Mouse (Mus musculus) hindbrain, embryonic 12.5 days (tissue): Measurements from ENCODE around the gene Nrtn. TPM values are rescaled to one million over a fixed set of nuclear protein-coding genes. Genes with fewer than 3 reads are reported as not detected.

Source experiments
- ATAC-seq: fragments of 200-750 bp; cut with Nextera tagmentation; 2 replicates; pipeline ENCODE4 v1.8.0; 2017; ENCODE audit warnings: moderate TSS enrichment; ENCODE audit not compliant: low FRiP score
- H3K27ac ChIP-seq: fragments of 300-500 bp; sonication (generic); 2 replicates; pipeline ENCODE4 v1.5.1; 2016; ENCODE audit warnings: mild to moderate bottlenecking
- H3K27me3 ChIP-seq: fragments of 300-500 bp; sonication (generic); 2 replicates; pipeline ENCODE4 v1.6.1; 2016; ENCODE audit warnings: mild to moderate bottlenecking
- H3K36me3 ChIP-seq: fragments of 300-500 bp; sonication (generic); 2 replicates; pipeline ENCODE4 v1.6.1; 2016; ENCODE audit warnings: mild to moderate bottlenecking
- H3K4me1 ChIP-seq: fragments of 300-500 bp; sonication (generic); 2 replicates; pipeline ENCODE4 v1.6.1; 2016
- H3K4me2 ChIP-seq: fragments of 300-500 bp; sonication (generic); replicated peaks from 2 replicates; pipeline ENCODE4 v1.6.1; 2016; ENCODE audit warnings: mild to moderate bottlenecking
- H3K4me3 ChIP-seq: fragments of 300-500 bp; sonication (generic); 2 replicates; pipeline ENCODE4 v1.5.1; 2016; ENCODE audit warnings: mild to moderate bottlenecking
- H3K9ac ChIP-seq: fragments of 300-500 bp; sonication (generic); 2 replicates; pipeline ENCODE4 v1.6.1; 2016; ENCODE audit warnings: mild to moderate bottlenecking, moderate library complexity
- H3K9me3 ChIP-seq: fragments of 300-500 bp; sonication (generic); replicated peaks from 2 replicates; pipeline ENCODE4 v1.6.1; 2016; ENCODE audit warnings: mild to moderate bottlenecking
- WGBS: fragments of 180-500 bp; shearing (Covaris S2); methylation state at CpG from one replicate; pipeline ENCODE4 v1.1.7; 2016; 5-methylcytosine and 5-hydroxymethylcytosine counted together
- polyA plus RNA-seq: library from polyadenylated mRNA; unstranded; fragments of >200 nt; fragmentation: Nextera tagmentation; extraction: Ambion mirVana; gene quantifications from 2 replicates; pipeline ENCODE4 v1.2.1, GENCODE M21; 2016

Gene Nrtn
- polyA plus RNA-seq, 1 experiment from 2014 or later = 5.1 TPM

DNA sequence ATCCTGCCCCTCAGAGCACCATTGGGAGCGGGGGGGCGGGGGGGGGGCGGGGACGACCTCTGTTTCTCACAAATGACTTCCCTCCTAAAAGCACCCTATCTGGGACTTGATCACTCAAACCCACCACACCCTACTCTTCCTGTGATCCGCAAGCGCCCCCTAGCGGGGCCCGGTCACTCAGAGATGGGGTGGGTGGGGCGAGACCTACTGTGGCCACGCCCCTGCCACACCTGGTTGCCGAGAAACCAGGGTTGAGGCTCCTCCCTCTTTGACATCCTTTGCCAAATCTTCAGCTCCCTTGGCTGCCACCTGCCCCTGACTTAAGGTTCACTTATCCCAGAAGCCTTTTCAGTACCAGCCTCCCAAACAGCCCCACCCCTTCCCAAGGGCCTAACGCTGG, 802 bp upstream of the Nrtn start:
- no peaks in the 10 kb centered on the region for H3K9me3 ChIP-seq
- no peak overlapping the region for H3K27ac ChIP-seq
- peak overlapping the region; percentile 88; the same call in 1 of the 2 replicates for H3K4me2 ChIP-seq
- H3K27me3 ChIP-seq = peaks cover 73% of the 10 kb centered on the region
- ATAC-seq = no peak
- no peaks in the 10 kb centered on the region for H3K36me3 ChIP-seq
- WGBS = 2% methylated on average over 12 of the region's 12 CpGs
- no peak overlapping the region for H3K9ac ChIP-seq
- peaks cover 33% of the 10 kb centered on the region for H3K4me1 ChIP-seq
- H3K4me3 ChIP-seq = no peak overlapping the region

- Histone ChIP-seq H3K27me3 (peaks cover 86% of the 10 kb centered on the region), H3K27ac (no peak overlapping the region), H3K4me1 (peaks cover 22% of the 10 kb centered on the region), H3K4me3 (peak overlapping the region; percentile 42), H3K9ac (peak overlapping the region; percentile 56), H3K36me3 (no peaks in the 10 kb centered on the region), H3K4me2 (peak overlapping the region; percentile 88), H3K9me3 (no peaks in the 10 kb centered on the region)
- 1% methylated on average over 51 of the region's 51 CpGs for WGBS
- ATAC-seq = peak; percentile 5
These were observed 479 bp downstream of the Nrtn start for GRCm38 (mm10) chr17:56756703-56757399.

DNA sequence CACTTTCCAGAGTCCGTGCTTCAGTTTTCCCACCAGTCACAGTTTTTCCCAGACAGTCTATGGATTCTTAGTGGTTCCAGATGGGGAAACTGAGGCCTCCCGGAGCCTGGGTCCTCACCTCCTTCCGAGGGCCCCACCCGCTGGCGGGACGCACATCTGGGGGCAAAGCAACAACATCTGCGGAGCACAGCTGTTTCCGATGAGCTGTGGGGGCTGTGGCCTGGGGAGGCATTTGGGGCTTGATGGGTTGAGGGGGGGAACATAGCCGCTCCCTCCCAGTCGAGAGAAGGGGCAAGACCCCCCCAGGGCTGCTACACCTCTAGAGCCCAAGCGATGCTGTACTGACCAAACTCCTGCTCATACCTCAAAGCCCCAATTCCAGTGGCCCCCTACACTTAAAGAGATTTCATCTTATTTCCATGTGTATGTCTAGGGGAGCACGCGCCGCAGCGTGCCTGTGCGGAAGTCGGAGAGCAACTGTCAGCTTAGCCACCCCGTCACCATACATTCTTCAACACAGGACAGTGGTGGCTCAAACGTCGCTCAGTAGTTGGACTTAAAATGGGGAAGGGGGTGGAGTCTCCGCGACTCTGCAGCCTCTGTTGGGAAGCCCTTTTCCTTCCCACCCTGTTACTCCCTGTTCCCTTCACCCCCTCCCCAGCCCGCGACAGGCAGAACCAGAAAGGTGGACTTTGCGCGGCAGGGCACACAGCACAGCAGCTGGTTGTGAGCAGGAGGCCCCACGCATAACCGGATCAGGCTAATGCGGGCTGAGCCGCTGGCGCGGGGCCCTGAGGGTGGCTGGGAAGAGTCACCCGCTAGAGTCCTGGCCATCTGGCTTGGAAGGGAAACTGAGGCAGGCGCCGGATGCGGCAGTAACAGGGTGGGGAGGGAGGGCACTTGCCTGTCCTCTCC, 2.8 kb downstream of the Nrtn start:
- H3K9me3 ChIP-seq = no peaks in the 10 kb centered on the region
- 14% methylated on average over 36 of the region's 36 CpGs for WGBS
- ATAC-seq = no peak
- no peak overlapping the region for H3K27ac ChIP-seq
- no peaks in the 10 kb centered on the region for H3K36me3 ChIP-seq
- no peak overlapping the region for H3K4me3 ChIP-seq
- H3K9ac ChIP-seq = no peak overlapping the region
- peaks cover 89% of the 10 kb centered on the region for H3K27me3 ChIP-seq
- H3K4me2 ChIP-seq = no peak overlapping the region
- H3K4me1 ChIP-seq = peaks cover 18% of the 10 kb centered on the region

GRCm38 (mm10) chr17:56753452-56753851, 3.9 kb downstream of the Nrtn start:
- WGBS = 21% methylated on average over 15 of the region's 15 CpGs

DNA sequence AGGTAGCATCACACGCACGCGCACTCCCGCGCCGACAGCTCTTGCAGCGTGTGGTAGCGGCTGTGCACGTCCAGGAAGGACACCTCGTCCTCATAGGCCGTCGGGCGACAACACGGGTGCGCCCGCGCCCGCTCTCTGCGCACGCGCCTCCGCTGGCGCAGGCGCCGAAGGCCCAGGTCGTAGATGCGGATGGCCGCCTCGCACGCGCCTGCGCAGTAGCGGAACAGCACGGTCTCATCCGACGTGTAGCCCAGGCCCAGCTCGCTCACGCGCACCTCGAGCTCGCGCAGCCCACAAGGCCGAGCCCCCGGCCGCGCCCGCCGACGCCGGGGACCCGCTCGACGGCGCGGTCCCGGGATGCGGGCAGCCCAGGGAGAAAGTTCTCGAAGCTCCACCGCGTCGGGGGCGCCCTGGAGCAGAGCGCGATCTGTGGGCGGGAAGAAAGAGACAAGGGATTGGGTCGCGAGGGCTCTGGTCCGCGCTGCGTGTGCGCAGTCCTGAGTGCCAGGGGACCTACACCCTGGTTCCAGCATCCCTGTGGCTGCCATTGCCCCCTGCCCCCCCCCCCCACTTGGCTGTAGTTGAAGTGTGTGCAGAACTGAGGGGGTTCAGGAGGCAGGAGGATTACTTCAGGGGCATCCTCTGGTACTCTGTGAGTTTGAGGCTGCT, 5.8 kb downstream of the Nrtn start:
- no peak overlapping the region for H3K27ac ChIP-seq
- H3K27me3 ChIP-seq = peaks cover 76% of the 10 kb centered on the region
- peak overlapping the region; percentile 43 for H3K4me2 ChIP-seq
- peak overlapping the region; percentile 24 for H3K4me3 ChIP-seq
- 0 out of 2 replicates have a peak overlapping the region, but pooled peaks have one; percentile 36 for H3K9ac ChIP-seq
- 30% methylated on average over 70 of the region's 71 CpGs for WGBS
- ATAC-seq = peak; percentile 77
- H3K9me3 ChIP-seq = no peaks in the 10 kb centered on the region
- peaks cover 7% of the 10 kb centered on the region; the same call in 1 of the 2 replicates for H3K4me1 ChIP-seq
- no peaks in the 10 kb centered on the region for H3K36me3 ChIP-seq

More at GRCm38 (mm10) chr17:56753452-56753851, 3.9 kb downstream of the Nrtn start:
- Histone ChIP-seq H3K36me3 (no peaks in the 10 kb centered on the region), H3K27me3 (peaks cover 91% of the 10 kb centered on the region), H3K4me3 (no peak overlapping the region), H3K4me1 (peaks cover 18% of the 10 kb centered on the region), H3K27ac (no peak overlapping the region), H3K9me3 (no peaks in the 10 kb centered on the region), H3K9ac (no peak overlapping the region), H3K4me2 (no peak overlapping the region)
- no peak for ATAC-seq

DNA sequence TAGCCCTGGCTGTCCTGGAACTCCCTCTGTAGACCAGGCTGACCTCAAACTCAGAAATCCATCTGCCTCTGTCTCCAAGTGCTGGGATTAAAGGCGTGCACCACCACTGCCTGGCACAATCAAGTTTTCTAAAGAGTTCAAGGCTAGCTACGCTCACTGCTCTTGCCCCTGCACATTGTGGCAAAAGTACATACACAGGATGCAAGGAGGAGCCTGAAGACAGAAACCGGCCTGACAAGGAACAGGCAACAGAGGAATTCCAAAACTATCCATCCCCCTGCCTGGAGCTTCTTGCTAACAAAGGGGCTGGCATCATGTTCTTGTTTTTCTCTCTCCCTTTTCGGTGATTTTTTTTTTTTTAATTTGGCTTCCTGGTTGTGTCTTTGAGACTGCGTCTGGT, 13.2 kb downstream of the Nrtn start:
- H3K9ac ChIP-seq = no peak overlapping the region
- H3K4me1 ChIP-seq = no peaks in the 10 kb centered on the region
- no peaks in the 10 kb centered on the region for H3K9me3 ChIP-seq
- no peak for ATAC-seq
- H3K4me3 ChIP-seq = no peak overlapping the region
- no peak overlapping the region for H3K4me2 ChIP-seq
- H3K36me3 ChIP-seq = no peaks in the 10 kb centered on the region
- H3K27ac ChIP-seq = no peak overlapping the region
- H3K27me3 ChIP-seq = peaks cover 7% of the 10 kb centered on the region; the same call in 1 of the 2 replicates
- 65% methylated on average over 5 of the region's 5 CpGs for WGBS

GRCm38 (mm10) chr17:56740788-56741160, 16.6 kb downstream of the Nrtn start:
- Histone ChIP-seq H3K27ac (no peak overlapping the region), H3K36me3 (no peaks in the 10 kb centered on the region), H3K9me3 (no peaks in the 10 kb centered on the region), H3K27me3 (no peaks in the 10 kb centered on the region), H3K9ac (no peak overlapping the region), H3K4me2 (no peak overlapping the region), H3K4me1 (no peaks in the 10 kb centered on the region), H3K4me3 (no peak overlapping the region)
- WGBS = 78% methylated on average over 17 of the region's 17 CpGs
- ATAC-seq = no peak

DNA sequence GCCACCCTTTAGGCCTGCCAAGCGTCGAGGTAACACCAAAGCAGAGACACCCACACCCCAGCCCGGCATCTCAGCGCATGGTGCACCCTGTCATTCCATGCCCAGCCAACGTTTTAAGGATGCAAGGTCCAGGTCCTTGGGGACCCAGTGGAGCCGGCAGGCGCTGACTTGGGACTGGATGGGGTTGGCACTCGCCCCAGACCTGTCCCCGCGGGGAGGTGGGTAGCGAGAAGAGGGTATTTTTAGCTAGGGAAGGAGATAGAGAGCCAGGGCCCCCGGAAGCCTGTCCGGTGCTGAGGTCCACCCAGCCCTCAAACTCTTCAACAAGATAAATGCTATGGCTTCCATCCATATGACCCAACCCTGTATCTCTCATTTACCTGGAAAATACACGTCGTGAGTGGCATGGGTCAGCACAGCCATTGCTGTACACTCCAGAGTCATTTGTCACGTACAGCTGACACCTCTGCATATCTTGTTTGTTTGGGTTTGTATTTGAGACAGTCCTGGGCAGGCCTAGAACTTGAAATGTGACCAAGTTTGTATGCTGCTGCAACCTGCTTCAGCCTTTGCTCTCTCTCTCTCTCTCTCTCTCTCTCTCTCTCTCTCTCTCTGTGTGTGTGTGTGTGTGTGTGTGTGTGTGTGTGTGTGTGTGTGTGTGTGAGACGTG, 17.1 kb downstream of the Nrtn start:
- no peak overlapping the region for H3K27ac ChIP-seq
- no peak overlapping the region for H3K4me2 ChIP-seq
- H3K9ac ChIP-seq = no peak overlapping the region
- no peak overlapping the region for H3K4me3 ChIP-seq
- no peaks in the 10 kb centered on the region for H3K9me3 ChIP-seq
- H3K36me3 ChIP-seq = no peaks in the 10 kb centered on the region
- 85% methylated on average over 17 of the region's 17 CpGs for WGBS
- ATAC-seq = no peak
- no peaks in the 10 kb centered on the region for H3K4me1 ChIP-seq
- H3K27me3 ChIP-seq = no peaks in the 10 kb centered on the region

- Histone ChIP-seq H3K4me1 (no peaks in the 10 kb centered on the region), H3K36me3 (no peaks in the 10 kb centered on the region), H3K4me2 (no peak overlapping the region), H3K9me3 (no peaks in the 10 kb centered on the region), H3K9ac (no peak overlapping the region), H3K4me3 (no peak overlapping the region), H3K27ac (no peak overlapping the region), H3K27me3 (0 out of 2 replicates have a peak, but pooled peaks cover 4% of the 10 kb centered on the region)
- ATAC-seq = no peak
- 89% methylated on average over 10 of the region's 10 CpGs for WGBS
These were observed 19.1 kb downstream of the Nrtn start for GRCm38 (mm10) chr17:56738221-56738620.

- H3K4me2 ChIP-seq = no peak overlapping the region
- 45% methylated on average over 8 of the region's 8 CpGs for WGBS
- H3K9me3 ChIP-seq = no peaks in the 10 kb centered on the region
- no peak overlapping the region for H3K27ac ChIP-seq
- ATAC-seq = no peak
- H3K36me3 ChIP-seq = no peaks in the 10 kb centered on the region
- 0 out of 2 replicates have a peak, but pooled peaks cover 4% of the 10 kb centered on the region for H3K27me3 ChIP-seq
- no peaks in the 10 kb centered on the region for H3K4me1 ChIP-seq
- no peak overlapping the region for H3K4me3 ChIP-seq
- no peak overlapping the region for H3K9ac ChIP-seq
These were observed 20.8 kb downstream of the Nrtn start for GRCm38 (mm10) chr17:56736534-56736933.

GRCm38 (mm10) chr17:56729656-56730055, 27.7 kb downstream of the Nrtn start:
- Histone ChIP-seq H3K4me1 (peaks cover 22% of the 10 kb centered on the region; the same call in 1 of the 2 replicates), H3K4me2 (no peak overlapping the region), H3K27me3 (0 out of 2 replicates have a peak, but pooled peaks cover 3% of the 10 kb centered on the region), H3K9me3 (0 out of 2 replicates have a peak, but pooled peaks cover 4% of the 10 kb centered on the region), H3K4me3 (no peak overlapping the region), H3K36me3 (peaks cover 9% of the 10 kb centered on the region), H3K27ac (no peak overlapping the region), H3K9ac (no peak overlapping the region)
- ATAC-seq = no peak
- WGBS = 38% methylated on average over 2 of the region's 2 CpGs
